Mouse (Mus musculus) forebrain, embryonic 11.5 days (tissue): ENCODE measurements around the gene Zmat3. TPM values are rescaled to one million over a fixed set of nuclear protein-coding genes. Genes with fewer than 3 reads are reported as not detected.

ENCODE experiments used
- ATAC-seq: fragments of 200-750 bp; cut with Nextera tagmentation; replicated peaks from 2 replicates; pipeline ENCODE4 v1.8.0; 2017; ENCODE audit warnings: moderate TSS enrichment; ENCODE audit not compliant: low FRiP score
- DNase-seq: peaks from one replicate; pipeline ENCODE4 v3.0.0-alpha.2; 2017; ENCODE audit warnings: low spot score
- H3K27ac ChIP-seq: fragments of 300-500 bp; sonication (generic); 2 replicates; pipeline ENCODE4 v1.5.1; 2014; ENCODE audit warnings: low read depth, low read length
- H3K27me3 ChIP-seq: fragments of 300-500 bp; sonication (generic); 2 replicates; pipeline ENCODE4 v1.6.1; 2014; ENCODE audit warnings: mild to moderate bottlenecking, low read length, mixed read lengths; ENCODE audit not compliant: control insufficient read depth, insufficient read depth
- H3K36me3 ChIP-seq: fragments of 300-500 bp; sonication (generic); 2 replicates; pipeline ENCODE4 v1.6.1; 2014; ENCODE audit warnings: mild to moderate bottlenecking, low read length, moderate library complexity, mixed read lengths; ENCODE audit not compliant: control insufficient read depth, insufficient read depth
- H3K4me1 ChIP-seq: fragments of 300-500 bp; sonication (generic); replicated peaks from 2 replicates; pipeline ENCODE4 v1.6.1; 2014; ENCODE audit warnings: low read length, mixed read lengths; ENCODE audit not compliant: control insufficient read depth, insufficient read depth
- H3K4me2 ChIP-seq: fragments of 300-500 bp; sonication (generic); 2 replicates; pipeline ENCODE4 v1.6.1; 2014; ENCODE audit warnings: low read depth, mild to moderate bottlenecking, low read length, moderate library complexity, mixed read lengths; ENCODE audit not compliant: severe bottlenecking
- H3K4me3 ChIP-seq: fragments of 300-500 bp; sonication (generic); 2 replicates; pipeline ENCODE4 v1.5.1; 2014; ENCODE audit warnings: low read depth, low read length
- H3K9ac ChIP-seq: fragments of 300-500 bp; sonication (generic); 2 replicates; pipeline ENCODE4 v1.6.1; 2014; ENCODE audit warnings: low read length
- H3K9me3 ChIP-seq: fragments of 300-500 bp; sonication (generic); 2 replicates; pipeline ENCODE4 v1.6.1; 2016; ENCODE audit warnings: low read length, mixed read lengths; ENCODE audit not compliant: control insufficient read depth
- WGBS: fragments of 180-500 bp; shearing (Covaris S2); extraction: QIAGEN DNeasy Blood & Tissue Kit; methylation state at CpG from one replicate; pipeline ENCODE4 v1.1.7; 2014; 5-methylcytosine and 5-hydroxymethylcytosine counted together
- polyA plus RNA-seq: library from polyadenylated mRNA; unstranded; fragments of >200 nt; fragmentation: Nextera tagmentation; extraction: Ambion mirVana; gene quantifications from 2 replicates; pipeline ENCODE4 v1.2.1, GENCODE M21; 2014

Gene Zmat3
- polyA plus RNA-seq, 1 experiment from 2014 or later: 10.8 TPM

DNA sequence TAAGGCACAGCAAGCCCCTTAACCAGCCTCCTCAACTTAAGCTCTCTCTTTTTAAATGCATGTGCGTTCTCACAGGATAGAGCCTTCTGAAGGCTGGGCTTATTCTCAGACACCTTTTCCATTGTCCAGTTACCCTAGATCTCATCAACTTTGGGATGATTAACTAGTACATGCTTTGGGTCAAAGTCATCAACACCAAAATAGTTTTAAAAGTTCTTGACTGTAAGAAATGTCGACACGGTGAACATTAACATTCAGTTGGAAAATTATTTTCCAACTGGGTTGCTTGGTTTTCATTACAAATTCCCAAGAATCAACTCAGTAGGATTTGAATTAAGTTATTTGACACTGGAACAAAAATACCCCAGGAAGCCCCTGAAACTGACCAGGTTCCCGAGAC, 27.0 kb upstream of the Zmat3 start:
- Histone ChIP-seq H3K4me1 (no peaks in the 10 kb centered on the region), H3K27me3 (no peaks in the 10 kb centered on the region), H3K9ac (no peak overlapping the region), H3K4me3 (no peak overlapping the region), H3K27ac (no peak overlapping the region), H3K4me2 (no peak overlapping the region), H3K9me3 (no peaks in the 10 kb centered on the region), H3K36me3 (no peaks in the 10 kb centered on the region)
- WGBS: 85% methylated on average over 4 of the region's 4 CpGs
- DNase-seq (no peak), ATAC-seq (no peak)

DNA sequence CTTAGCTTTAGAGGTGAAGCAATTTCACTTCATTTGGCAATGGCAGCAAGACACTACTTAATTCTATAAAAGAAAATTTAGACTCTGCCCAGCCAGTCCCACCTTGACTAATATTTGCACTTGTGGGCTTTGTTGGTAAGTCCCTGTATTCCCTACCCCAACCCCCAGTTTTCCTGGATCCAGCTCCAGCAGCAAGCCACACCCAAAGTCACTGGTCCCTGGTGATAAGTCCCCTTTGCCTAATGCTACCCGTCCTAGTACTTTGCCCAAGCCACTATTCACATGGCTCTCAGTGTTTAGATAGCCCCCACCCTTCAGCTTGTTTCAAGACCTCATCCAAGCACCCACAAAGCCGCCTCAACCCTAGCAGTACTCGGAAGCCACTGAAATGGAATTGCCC, 15.7 kb upstream of the Zmat3 start:
- 79% methylated on average over 3 of the region's 3 CpGs for WGBS

DNA sequence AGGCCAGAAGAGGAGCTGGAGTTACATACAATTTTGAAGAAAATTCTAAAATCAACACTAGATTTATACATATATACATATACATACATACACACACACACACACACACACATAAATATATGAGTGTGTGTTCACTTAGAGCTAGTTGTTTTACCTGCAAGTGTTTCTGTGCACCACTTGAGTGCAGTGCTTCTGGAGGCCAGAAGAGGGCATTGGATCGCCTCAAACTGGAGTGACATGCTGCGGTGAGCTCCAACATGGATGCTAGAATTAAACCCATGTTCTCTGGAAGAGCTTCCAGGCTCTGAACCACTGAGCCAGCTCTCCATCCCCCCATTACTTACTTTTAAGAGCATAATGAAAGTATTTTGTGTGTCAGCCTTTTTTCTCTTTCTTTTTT, 14.1 kb upstream of the Zmat3 start:
- no peaks in the 10 kb centered on the region for H3K9me3 ChIP-seq
- H3K4me1 ChIP-seq: no peaks in the 10 kb centered on the region
- 45% methylated on average over 2 of the region's 2 CpGs for WGBS
- H3K9ac ChIP-seq: no peak overlapping the region
- DNase-seq (no peak), ATAC-seq (no peak)
- no peak overlapping the region for H3K27ac ChIP-seq
- no peak overlapping the region for H3K4me2 ChIP-seq
- no peaks in the 10 kb centered on the region for H3K36me3 ChIP-seq
- H3K4me3 ChIP-seq: no peak overlapping the region
- H3K27me3 ChIP-seq: no peaks in the 10 kb centered on the region

More for the DNA sequence above, 15.7 kb upstream of the Zmat3 start:
- no peak overlapping the region for H3K4me3 ChIP-seq
- H3K36me3 ChIP-seq: no peaks in the 10 kb centered on the region
- no peak overlapping the region for H3K4me2 ChIP-seq
- DNase-seq: no peak
- H3K4me1 ChIP-seq: no peaks in the 10 kb centered on the region
- no peak overlapping the region for H3K27ac ChIP-seq
- H3K9me3 ChIP-seq: no peaks in the 10 kb centered on the region
- no peak overlapping the region for H3K9ac ChIP-seq
- H3K27me3 ChIP-seq: no peaks in the 10 kb centered on the region
- no peak for ATAC-seq

DNA sequence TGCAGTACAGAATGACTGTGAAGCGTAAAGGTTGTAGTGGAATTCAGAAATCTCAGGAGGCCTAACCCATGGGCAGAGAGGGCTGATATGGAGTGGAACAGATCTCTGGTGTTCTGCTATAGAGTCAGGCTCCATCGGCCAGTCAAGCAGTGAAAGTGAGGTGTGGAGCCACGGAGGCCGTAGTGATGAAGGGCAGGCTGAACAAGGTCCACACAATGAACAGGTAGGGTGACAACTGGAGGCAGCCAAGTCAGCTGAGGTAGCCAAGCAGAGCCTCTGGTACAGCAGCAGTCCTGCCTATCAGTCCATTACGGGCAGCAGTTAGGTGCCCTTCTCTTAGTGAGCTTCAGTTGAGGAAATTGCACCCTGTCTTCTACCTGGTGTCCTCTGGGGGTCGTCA, 7.4 kb upstream of the Zmat3 start:
- 83% methylated on average over 6 of the region's 6 CpGs for WGBS

DNA sequence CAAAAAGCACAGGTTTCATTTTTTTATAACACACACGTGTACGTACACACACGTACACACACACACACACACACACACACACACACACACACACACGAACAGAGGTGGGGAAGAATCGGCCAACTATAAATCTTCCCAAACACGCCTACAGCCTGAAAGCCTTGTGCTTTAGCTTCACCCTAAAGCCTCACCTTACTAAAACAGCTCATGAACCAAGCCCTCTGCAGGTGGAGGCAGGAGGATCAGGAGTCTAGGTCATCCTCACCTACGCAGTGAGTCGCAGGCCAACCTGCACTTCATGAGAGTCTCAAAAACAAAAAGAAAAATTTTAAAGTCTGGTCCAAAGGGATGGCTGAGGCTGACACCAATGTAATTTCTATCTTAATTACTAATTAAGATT, 6.7 kb upstream of the Zmat3 start:
- Histone ChIP-seq H3K4me2 (no peak overlapping the region), H3K4me1 (no peaks in the 10 kb centered on the region), H3K27me3 (no peaks in the 10 kb centered on the region), H3K9ac (no peak overlapping the region), H3K36me3 (no peaks in the 10 kb centered on the region), H3K9me3 (no peaks in the 10 kb centered on the region), H3K4me3 (no peak overlapping the region), H3K27ac (no peak overlapping the region)
- 88% methylated on average over 8 of the region's 8 CpGs for WGBS
- DNase-seq (no peak), ATAC-seq (no peak)

More for the DNA sequence above, 7.4 kb upstream of the Zmat3 start:
- Histone ChIP-seq H3K36me3 (no peaks in the 10 kb centered on the region), H3K4me2 (no peak overlapping the region), H3K9ac (no peak overlapping the region), H3K27ac (no peak overlapping the region), H3K4me1 (no peaks in the 10 kb centered on the region), H3K4me3 (no peak overlapping the region), H3K9me3 (no peaks in the 10 kb centered on the region), H3K27me3 (no peaks in the 10 kb centered on the region)
- ATAC-seq: no peak
- no peak for DNase-seq

DNA sequence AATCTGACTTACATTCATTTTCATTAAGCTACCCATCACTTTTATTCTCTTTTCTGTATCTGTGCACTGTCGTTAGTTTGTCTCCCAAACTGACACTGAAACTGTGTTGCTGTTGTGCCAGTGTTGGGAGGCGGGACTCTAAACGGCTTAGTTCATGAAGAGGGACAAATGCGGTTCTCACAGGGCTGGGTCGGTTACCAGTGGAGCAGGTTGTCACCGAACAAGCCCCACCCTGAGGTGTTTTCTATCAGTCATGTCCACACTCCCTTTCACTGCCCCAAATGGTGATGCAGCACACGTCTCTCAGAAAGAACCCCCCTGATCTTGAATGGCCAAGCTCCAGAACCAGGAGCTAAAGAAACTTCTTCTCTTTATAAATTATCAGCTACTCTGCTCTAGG, 6.1 kb upstream of the Zmat3 start:
- H3K4me1 ChIP-seq: no peaks in the 10 kb centered on the region
- H3K27ac ChIP-seq: no peak overlapping the region
- ATAC-seq (no peak), DNase-seq (no peak)
- no peak overlapping the region for H3K4me2 ChIP-seq
- H3K9ac ChIP-seq: no peak overlapping the region
- WGBS: 75% methylated on average over 7 of the region's 7 CpGs
- no peaks in the 10 kb centered on the region for H3K27me3 ChIP-seq
- no peaks in the 10 kb centered on the region for H3K36me3 ChIP-seq
- no peaks in the 10 kb centered on the region for H3K9me3 ChIP-seq
- no peak overlapping the region for H3K4me3 ChIP-seq

DNA sequence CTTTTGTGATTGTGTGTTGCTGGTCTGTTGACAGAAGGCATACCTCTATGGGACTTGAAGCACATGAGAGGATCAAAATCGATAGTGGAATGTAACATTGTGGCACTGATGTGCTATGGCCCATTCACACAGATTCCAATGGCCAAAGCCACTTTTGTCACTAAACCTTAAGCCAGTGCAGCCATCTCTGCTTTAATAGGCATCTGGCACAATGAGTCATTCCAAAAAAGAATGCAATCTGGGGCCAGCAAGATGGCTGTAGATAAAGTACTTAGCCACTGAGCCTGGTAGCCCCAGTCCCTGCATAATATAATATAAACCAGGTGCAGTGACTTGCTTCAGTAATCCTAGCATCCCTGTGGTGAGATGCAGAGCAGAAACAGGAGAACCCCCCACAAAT, 1.7 kb upstream of the Zmat3 start:
- no peak overlapping the region for H3K9ac ChIP-seq
- H3K27ac ChIP-seq: no peak overlapping the region
- ATAC-seq (no peak), DNase-seq (no peak)
- no peaks in the 10 kb centered on the region for H3K27me3 ChIP-seq
- no peak overlapping the region for H3K4me3 ChIP-seq
- H3K4me2 ChIP-seq: no peak overlapping the region
- WGBS: 84% methylated on average over 1 of the region's 1 CpGs
- H3K36me3 ChIP-seq: no peaks in the 10 kb centered on the region
- H3K9me3 ChIP-seq: no peaks in the 10 kb centered on the region
- H3K4me1 ChIP-seq: 0 out of 2 replicates have a peak, but pooled peaks cover 4% of the 10 kb centered on the region

DNA sequence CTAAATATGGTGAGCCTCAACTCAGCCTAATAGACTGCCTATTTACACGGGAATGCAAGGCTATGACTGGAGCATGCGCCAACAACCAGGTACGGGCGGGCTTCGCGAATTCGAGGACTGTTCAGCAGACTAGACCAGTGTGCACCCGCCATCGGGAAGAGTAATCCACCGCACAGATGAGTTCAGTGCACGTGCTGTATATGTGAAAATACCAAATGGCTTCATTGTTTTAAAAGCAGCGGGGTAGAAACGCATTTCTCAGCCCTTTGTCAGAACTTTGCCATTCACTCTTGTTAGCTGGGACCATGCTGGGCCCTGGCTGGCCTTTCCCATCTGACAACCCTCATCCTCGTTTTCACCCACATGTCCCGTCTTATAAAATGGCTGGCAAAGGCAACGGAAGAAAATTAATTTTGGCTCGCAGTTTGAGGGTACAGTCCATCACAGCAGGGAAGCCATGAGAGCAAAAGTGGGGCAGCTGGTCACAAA, 476 bp upstream of the Zmat3 start:
- no peak overlapping the region for H3K27ac ChIP-seq
- peak overlapping the region; percentile 79; the same call in 1 of the 2 replicates for H3K9ac ChIP-seq
- peak; percentile 50 for ATAC-seq
- no peaks in the 10 kb centered on the region for H3K36me3 ChIP-seq
- peak overlapping the region; percentile 89 for H3K4me3 ChIP-seq
- no peaks in the 10 kb centered on the region for H3K9me3 ChIP-seq
- H3K4me2 ChIP-seq: peak overlapping the region; percentile 72
- peak; percentile 59 for DNase-seq
- WGBS: 62% methylated on average over 17 of the region's 17 CpGs
- H3K4me1 ChIP-seq: 0 out of 2 replicates have a peak, but pooled peaks cover 4% of the 10 kb centered on the region
- no peaks in the 10 kb centered on the region for H3K27me3 ChIP-seq

DNA sequence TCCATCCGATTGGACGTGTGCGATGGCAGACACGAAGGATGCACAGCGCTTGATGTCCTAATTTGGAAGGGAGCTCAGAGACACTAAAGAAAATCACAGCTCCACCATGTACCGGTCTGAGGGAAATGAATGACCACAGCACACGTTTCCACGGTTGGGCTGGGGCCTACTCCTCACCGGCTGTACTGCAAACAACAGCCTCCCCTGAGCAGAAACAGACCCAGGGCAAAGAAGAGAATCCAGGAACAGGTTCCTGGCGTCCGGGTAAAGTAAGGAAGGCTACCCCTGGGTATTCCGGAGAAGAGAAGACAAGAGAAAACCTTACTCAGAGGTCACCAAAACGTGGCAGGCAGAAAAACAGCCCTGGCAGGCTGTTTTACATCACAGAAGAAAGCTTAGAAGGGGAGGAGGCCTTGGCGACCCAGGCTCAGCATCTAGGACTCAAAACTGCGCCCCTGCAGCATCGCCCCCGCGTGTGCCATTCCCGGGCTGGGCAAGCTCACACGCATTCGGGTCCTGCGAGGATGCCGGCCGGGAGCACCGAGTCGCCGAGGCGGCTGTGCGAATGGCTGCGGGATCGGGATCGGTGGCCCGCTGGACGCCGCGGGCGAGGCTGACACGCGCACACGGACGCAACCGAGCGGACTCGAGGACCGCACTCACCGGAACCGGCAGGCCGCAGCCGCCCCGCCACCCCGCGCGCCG, 821 bp downstream of the Zmat3 start:
- Histone ChIP-seq H3K27ac (peak overlapping the region; percentile 66), H3K9me3 (no peaks in the 10 kb centered on the region), H3K27me3 (no peaks in the 10 kb centered on the region), H3K9ac (peak overlapping the region; percentile 79), H3K4me3 (peak overlapping the region; percentile 89), H3K4me1 (0 out of 2 replicates have a peak, but pooled peaks cover 5% of the 10 kb centered on the region), H3K4me2 (peak overlapping the region; percentile 72), H3K36me3 (no peaks in the 10 kb centered on the region)
- peak; percentile 76 for ATAC-seq
- DNase-seq: peak; percentile 81
- WGBS: under 1% methylated on average over 53 of the region's 54 CpGs
